Mouse (Mus musculus) CH12.LX (cell line): ENCODE results near the gene Best1. TPM values are rescaled to one million over a fixed set of nuclear protein-coding genes. Genes with fewer than 3 reads are reported as not detected.

Experiments
- DNase-seq: peaks from one replicate; pipeline ENCODE4 v3.0.0-alpha.2; 2013; ENCODE audit errors: extremely low read depth
- H3K27ac ChIP-seq: 2 replicates; pipeline ENCODE4 v1.5.1; 2012; ENCODE audit warnings: low read depth, mild to moderate bottlenecking, control low read depth, moderate library complexity; ENCODE audit not compliant: insufficient read depth
- H3K27me3 ChIP-seq: replicated peaks from 2 replicates; pipeline ENCODE3; 2012; ENCODE audit warnings: inconsistent platforms
- H3K36me3 ChIP-seq, 2 experiments: replicated peaks in 1 of 2; 2 replicates each; pipeline versions ENCODE3 to v1.6.1; 2012; ENCODE audit warnings: inconsistent platforms in 1 of 2, low read length in 1 of 2, mild to moderate bottlenecking in 1 of 2, mixed read lengths in 1 of 2, moderate library complexity in 1 of 2; ENCODE audit not compliant: control insufficient read depth in 1 of 2, insufficient read depth in 1 of 2
- H3K4me1 ChIP-seq, 2 experiments: 2 replicates each; pipeline ENCODE4 v1.6.1; 2012; ENCODE audit warnings: inconsistent platforms in 1 of 2, moderate library complexity in 1 of 2; ENCODE audit not compliant: insufficient read depth in 2 of 2, control insufficient read depth in 1 of 2
- H3K4me2 ChIP-seq: 2 replicates; pipeline ENCODE4 v1.6.1; 2012; ENCODE audit warnings: low read depth, mild to moderate bottlenecking, control low read depth; ENCODE audit not compliant: poor library complexity, insufficient read depth, severe bottlenecking
- H3K4me3 ChIP-seq, 3 experiments: fragments of 150-350 bp in 1 of 3; sonication (generic) in 1 of 3; replicated peaks in 1 of 3; 2 replicates each; pipeline versions ENCODE3 to v1.5.1; 2011 to 2012; ENCODE audit warnings: low read depth in 2 of 3, low read length in 2 of 3, mild to moderate bottlenecking in 2 of 3, moderate library complexity in 2 of 3, control low read depth in 1 of 3, improper control_type of control experiment in 1 of 3, inconsistent platforms in 1 of 3, mixed read lengths in 1 of 3; ENCODE audit not compliant: poor library complexity in 1 of 3
- H3K79me2 ChIP-seq: replicated peaks from 2 replicates; pipeline ENCODE4 v1.6.1; 2012; ENCODE audit warnings: mild to moderate bottlenecking, moderate library complexity; ENCODE audit not compliant: control insufficient read depth, poor library complexity, insufficient read depth, severe bottlenecking; ENCODE audit errors: extremely low read depth
- H3K9ac ChIP-seq: 2 replicates; pipeline ENCODE4 v1.6.1; 2012; ENCODE audit warnings: low read depth, mild to moderate bottlenecking, control low read depth, moderate library complexity; ENCODE audit not compliant: insufficient read depth
- H3K9me3 ChIP-seq: replicated peaks from 2 replicates; pipeline ENCODE3; 2012; ENCODE audit warnings: low read length, inconsistent platforms, mixed read lengths
- BHLHE40 ChIP-seq: IDR thresholded peaks from 2 replicates; pipeline ENCODE4 v1.6.1; 2011; ENCODE audit warnings: mild to moderate bottlenecking, low read depth, low read length, improper control_type of control experiment
- CHD2 ChIP-seq: IDR thresholded peaks from 2 replicates; pipeline ENCODE4 v1.6.1; 2011; ENCODE audit warnings: low read length, improper control_type of control experiment
- CTCF ChIP-seq, 2 experiments: IDR thresholded peaks in 1 of 2; conservative IDR thresholded peaks in 1 of 2; 2 replicates each; pipeline ENCODE4 v1.5.1; 2011 to 2012; ENCODE audit warnings: low read depth in 2 of 2, low read length in 2 of 2, improper control_type of control experiment in 1 of 2, inconsistent platforms in 1 of 2, mild to moderate bottlenecking in 1 of 2, moderate library complexity in 1 of 2
- E2F4 ChIP-seq: IDR thresholded peaks from 2 replicates; pipeline ENCODE4 v1.6.1; 2011; ENCODE audit warnings: low read depth, low read length, improper control_type of control experiment; ENCODE audit not compliant: insufficient replicate concordance
- EP300 ChIP-seq: IDR thresholded peaks from 2 replicates; pipeline ENCODE4 v1.6.1; 2011; ENCODE audit warnings: low read length, improper control_type of control experiment
- ETS1 ChIP-seq: conservative IDR thresholded peaks from 2 replicates; pipeline ENCODE4 v1.6.1; 2012; ENCODE audit warnings: low read depth, mild to moderate bottlenecking, inconsistent platforms, low read length, improper control_type of control experiment, moderate library complexity
- GABPA ChIP-seq: IDR thresholded peaks from 2 replicates; pipeline ENCODE4 v1.6.1; 2012; ENCODE audit warnings: low read depth, low read length, improper control_type of control experiment, inconsistent platforms; ENCODE audit not compliant: insufficient replicate concordance
- HCFC1 ChIP-seq: IDR thresholded peaks from 2 replicates; pipeline ENCODE4 v1.6.1; 2012; ENCODE audit warnings: low read depth, mild to moderate bottlenecking, inconsistent platforms, low read length, improper control_type of control experiment
- JUN ChIP-seq: IDR thresholded peaks from 2 replicates; pipeline ENCODE4 v1.6.1; 2011; ENCODE audit warnings: low read depth, mild to moderate bottlenecking, low read length, improper control_type of control experiment, moderate library complexity; ENCODE audit not compliant: insufficient read depth
- MAFK ChIP-seq: IDR thresholded peaks from 2 replicates; pipeline ENCODE4 v1.6.1; 2011; ENCODE audit warnings: low read length, improper control_type of control experiment; ENCODE audit not compliant: insufficient replicate concordance
- MAX ChIP-seq: IDR thresholded peaks from 2 replicates; pipeline ENCODE4 v1.6.1; 2011; ENCODE audit warnings: low read length, improper control_type of control experiment
- MAZ ChIP-seq: IDR thresholded peaks from 2 replicates; pipeline ENCODE4 v1.6.1; 2012; ENCODE audit warnings: low read depth, mild to moderate bottlenecking, inconsistent platforms, low read length, improper control_type of control experiment, moderate library complexity
- MEF2A ChIP-seq: IDR thresholded peaks from 2 replicates; pipeline ENCODE4 v1.6.1; 2014; ENCODE audit warnings: low read depth, mild to moderate bottlenecking, inconsistent platforms, low read length, improper control_type of control experiment, borderline replicate concordance
- MXI1 ChIP-seq: IDR thresholded peaks from 2 replicates; pipeline ENCODE4 v1.6.1; 2011; ENCODE audit warnings: mild to moderate bottlenecking, low read depth, low read length, improper control_type of control experiment
- MYC ChIP-seq: IDR thresholded peaks from 2 replicates; pipeline ENCODE4 v1.6.1; 2011; ENCODE audit warnings: low read depth, mild to moderate bottlenecking, improper control_type of control experiment, low read length
- NRF1 ChIP-seq: IDR thresholded peaks from 2 replicates; pipeline ENCODE4 v1.6.1; 2014; ENCODE audit warnings: low read depth, mild to moderate bottlenecking, inconsistent platforms, low read length, improper control_type of control experiment, moderate library complexity
- PAX5 ChIP-seq: IDR thresholded peaks from 2 replicates; pipeline ENCODE4 v1.6.1; 2012; ENCODE audit warnings: low read length, inconsistent platforms, mixed read lengths
- RAD21 ChIP-seq: IDR thresholded peaks from 2 replicates; pipeline ENCODE4 v1.6.1; 2011; ENCODE audit warnings: low read depth, mild to moderate bottlenecking, low read length, improper control_type of control experiment, moderate library complexity
- SIN3A ChIP-seq: IDR thresholded peaks from 2 replicates; pipeline ENCODE4 v1.6.1; 2012; ENCODE audit warnings: low read length, improper control_type of control experiment, inconsistent platforms
- SMC3 ChIP-seq: IDR thresholded peaks from 2 replicates; pipeline ENCODE4 v1.6.1; 2011; ENCODE audit warnings: low read depth, low read length, improper control_type of control experiment
- TCF12 ChIP-seq: IDR thresholded peaks from 2 replicates; pipeline ENCODE4 v1.6.1; 2014; ENCODE audit warnings: low read depth, mild to moderate bottlenecking, inconsistent platforms, low read length, improper control_type of control experiment
- USF2 ChIP-seq: conservative IDR thresholded peaks from 2 replicates; pipeline ENCODE4 v1.6.1; 2011; ENCODE audit warnings: low read depth, low read length, improper control_type of control experiment
- ZC3H11A ChIP-seq: IDR thresholded peaks from 2 replicates; pipeline ENCODE4 v1.6.1; 2012; ENCODE audit warnings: low read depth, mild to moderate bottlenecking, inconsistent platforms, low read length, improper control_type of control experiment
- ZNF384 ChIP-seq: IDR thresholded peaks from 2 replicates; pipeline ENCODE4 v1.6.1; 2012; ENCODE audit warnings: low read depth, low read length, improper control_type of control experiment, inconsistent platforms
- dilution Hi-C: fragments of 300-500 bp; cut with MboI; formaldehyde crosslinking; loops from 2 replicates; pipeline ENCODE4 v1.14.3; 2020; ENCODE audit warnings: low sequenced_read_pairs; ENCODE audit not compliant: extremely low pct_unique_long_range_greater_than_20kb, extremely low pct_ligation_motif_present
- in situ Hi-C: fragments of 300-500 bp; cut with MboI; formaldehyde crosslinking; loops from 3 replicates; pipeline ENCODE4 v1.14.3; 2019; ENCODE audit warnings: low sequenced_read_pairs, low pct_ligation_motif_present, low pct_unique_long_range_greater_than_20kb, mixed read lengths
- polyA plus RNA-seq: library from polyadenylated mRNA; unstranded; fragments of >175 nt; gene quantifications from 2 replicates; pipeline ENCODE4 v1.2.1, GENCODE M21; 2012; ENCODE audit warnings: low read depth; ENCODE audit not compliant: insufficient read length
- total RNA-seq, 2 experiments: library from RNA; depleted of rRNA; stranded (reverse); fragments of 300-350 nt in 1 of 2; fragments of >200 nt in 1 of 2; gene quantifications; 2 replicates each; pipeline ENCODE4 v1.2.3; 2012 to 2014

Best1 gene
- total and polyA plus RNA-seq, 3 experiments = 0.13 TPM; not detected in 2

- peaks cover 28 to 63% of the 10 kb centered on the region in 2 experiments for H3K4me1 ChIP-seq
- peak; percentile 58 for DNase-seq
- peak overlapping the region; percentile 25 for H3K27ac ChIP-seq
- H3K4me2 ChIP-seq = peak overlapping the region; percentile 32; the same call in 1 of the 2 replicates
- peaks cover 0 to 4% of the 10 kb centered on the region in 2 experiments for H3K36me3 ChIP-seq
- peak overlapping the region; percentile 28; the same call in 1 of the 2 replicates for H3K9ac ChIP-seq
- H3K79me2 ChIP-seq = peaks cover 9% of the 10 kb centered on the region
- no peaks in the 10 kb centered on the region for H3K9me3 ChIP-seq
- in situ Hi-C loops (no loop called here), dilution Hi-C loops (no loop called here)
- no peaks in the 10 kb centered on the region for H3K27me3 ChIP-seq
- TF ChIP-seq MAX = no peak
- 0 out of 2 replicates have a peak, but pooled peaks have one; percentile 7 for TF ChIP-seq GABPA
- TF ChIP-seq MXI1 = 0 out of 2 replicates have a peak, but pooled peaks have one; percentile 26
- peak; percentile 2; the same call in 1 of the 2 replicates for TF ChIP-seq CHD2
- TF ChIP-seq JUN = no peak
- no peak for TF ChIP-seq TCF12
- no peak for TF ChIP-seq HCFC1
- no peak for TF ChIP-seq E2F4
- no peak for TF ChIP-seq MEF2A
- TF ChIP-seq ZC3H11A = no peak
- TF ChIP-seq CTCF (conservative IDR thresholded peaks at IDR 0.05 in 1 of 2, IDR thresholded peaks at IDR 0.05 in 1 of 2; ENCODE audit: low read depth in 2 of 2, low read length in 2 of 2) = no peak
- no peak for TF ChIP-seq USF2
- TF ChIP-seq MAZ = no peak
- no peak for TF ChIP-seq MYC
- peak; percentile 43; the same call in 1 of the 2 replicates for TF ChIP-seq ETS1
- TF ChIP-seq MAFK = peak; percentile 96
- no peak for TF ChIP-seq BHLHE40
- TF ChIP-seq ZNF384 = no peak
- TF ChIP-seq SIN3A = no peak
- TF ChIP-seq NRF1 = no peak
- TF ChIP-seq RAD21 = no peak
- H3K4me3 ChIP-seq = no peak overlapping the region
Measured at GRCm38 (mm10) chr19:9978431-9978951, 22.9 kb downstream of the Best1 start.

GRCm38 (mm10) chr19:9977085-9977484 is 24.3 kb downstream of the Best1 start:
- peaks cover 28 to 62% of the 10 kb centered on the region in 2 experiments for H3K4me1 ChIP-seq

More at GRCm38 (mm10) chr19:9977085-9977484, 24.3 kb downstream of the Best1 start:
- dilution Hi-C loops (no loop called here), in situ Hi-C loops (no loop called here)
- Histone ChIP-seq H3K4me2 (no peak overlapping the region), H3K36me3 (no peaks in the 10 kb centered on the region), H3K9ac (no peak overlapping the region), H3K27me3 (no peaks in the 10 kb centered on the region), H3K9me3 (no peaks in the 10 kb centered on the region), H3K79me2 (no peaks in the 10 kb centered on the region), H3K27ac (no peak overlapping the region)
- DNase-seq = no peak
- no peak for TF ChIP-seq EP300
- no peak for TF ChIP-seq USF2
- TF ChIP-seq PAX5 = no peak
- no peak for TF ChIP-seq SMC3
- TF ChIP-seq, all 38 proteins: peak for 0
- no peak overlapping the region for H3K4me3 ChIP-seq
